In the genomic region with DNA sequence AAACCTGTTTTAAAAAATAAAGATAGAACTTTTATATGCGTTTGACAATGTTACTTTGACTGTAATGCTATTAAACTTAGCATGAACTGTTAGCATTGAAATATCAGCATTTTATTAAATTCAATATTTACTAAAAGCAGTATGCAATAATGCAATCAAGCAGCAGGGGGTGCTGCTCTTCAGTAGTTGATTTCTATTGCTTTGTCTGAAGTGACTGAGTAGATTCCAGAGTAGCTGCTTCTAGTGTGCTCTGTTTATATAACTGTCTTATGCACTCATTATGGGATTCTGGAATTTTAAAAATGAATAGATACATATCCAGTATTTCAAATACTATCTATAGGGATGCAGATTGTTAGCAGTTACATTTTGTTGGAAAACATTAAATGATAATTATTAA, we compare ENCODE assay signal across 8 mouse cellular contexts.
A peak's percentile ranks its signal among the peaks of the same experiment; 100 is the strongest.
DNase-seq lines count a peak whose midpoint lies in the region; ATAC-seq and TF ChIP-seq lines count a peak whose summit lies in the region.

No protein-coding gene starts in this region.

- no peaks in the 10 kb centered on the region for H3K36me3 ChIP-seq in forebrain, embryonic 15.5 days
- no peaks in the 10 kb centered on the region for H3K36me3 ChIP-seq in neural tube, embryonic 12.5 days

- no peak overlapping the region for H3K4me3 ChIP-seq in gastrocnemius, adult 2 months
- H3K4me3 ChIP-seq in forebrain, embryonic 15.5 days: no peak overlapping the region
- no peak overlapping the region for H3K4me3 ChIP-seq in neural tube, embryonic 12.5 days

- no peak overlapping the region for H3K27ac ChIP-seq in gastrocnemius, adult 2 months
- no peak overlapping the region for H3K27ac ChIP-seq in forebrain, embryonic 15.5 days (replicated peaks)
- H3K27ac ChIP-seq in neural tube, embryonic 12.5 days: no peak overlapping the region

- H3K27me3 ChIP-seq in forebrain, embryonic 15.5 days: no peaks in the 10 kb centered on the region
- H3K27me3 ChIP-seq in neural tube, embryonic 12.5 days (replicated peaks): no peaks in the 10 kb centered on the region

- H3K4me1 ChIP-seq in forebrain, embryonic 15.5 days: no peaks in the 10 kb centered on the region
- no peaks in the 10 kb centered on the region for H3K4me1 ChIP-seq in neural tube, embryonic 12.5 days

- no peaks in the 10 kb centered on the region for H3K9me3 ChIP-seq in forebrain, embryonic 15.5 days
- no peaks in the 10 kb centered on the region for H3K9me3 ChIP-seq in neural tube, embryonic 12.5 days

- intact Hi-C loops in gastrocnemius, adult 2 months (cut with DNase I): no loop called here
- intact Hi-C loops in gastrocnemius, postnatal 36 days (cut with DNase I): loop anchor here (5.0 to 10.0 kb wide), 2 partner anchors 637 to 829 kb away; partner anchors contain the start of gene Sema3c

- no peak overlapping the region for H3K9ac ChIP-seq in forebrain, embryonic 15.5 days (replicated peaks)
- H3K9ac ChIP-seq in neural tube, embryonic 12.5 days: no peak overlapping the region

- WGBS in forebrain, embryonic 15.5 days: 61% methylated on average over 1 of the region's 1 CpGs
- 73% methylated on average over 1 of the region's 1 CpGs for WGBS in neural tube, embryonic 12.5 days

- DNase-seq in gastrocnemius, adult 2 months: peak; percentile 14
- DNase-seq in gastrocnemius, postnatal 36 days: no peak
- peak; percentile 32 for DNase-seq in urinary bladder, postnatal 14 days (ENCODE audit: low spot score)
- DNase-seq in urinary bladder, postnatal 10 days (ENCODE audit: low spot score): no peak
- peak; percentile 14 to 73 for DNase-seq in layer of hippocampus, postnatal 25 days (ENCODE audit: extremely low spot score in 1 of 2, low spot score in 1 of 2)
- DNase-seq in thymus, postnatal 25 days: no peak

- peak; percentile 71 for ATAC-seq in forebrain, embryonic 15.5 days (replicated peaks)
- ATAC-seq in neural tube, embryonic 12.5 days (ENCODE audit: low FRiP score, low read depth): peak; percentile 68

- peak; percentile 83 for TF ChIP-seq CTCF in gastrocnemius, adult 2 months (IDR thresholded peaks at IDR 0.05)

- H3K4me2 ChIP-seq in forebrain, embryonic 15.5 days (replicated peaks): no peak overlapping the region
- no peak overlapping the region for H3K4me2 ChIP-seq in neural tube, embryonic 12.5 days (replicated peaks)

Comparison
In these comparisons a context has a peak if more than half of its experiments do, and no peak if none do; other contexts are left out.
1. DNase-seq: peak in gastrocnemius, adult 2 months (single experiment), urinary bladder, postnatal 14 days (single experiment) and layer of hippocampus, postnatal 25 days (2 of 2); none in gastrocnemius, postnatal 36 days (0 of 2), urinary bladder, postnatal 10 days (single experiment) and thymus, postnatal 25 days (single experiment).